Mouse (Mus musculus): ENCODE data around the gene Ethe1.
"Not testable (repeated sequence)": the region's sequence is repeated elsewhere in the genome, so short reads cannot be mapped to it uniquely, and the experiment has no call there.

Ethe1 gene

DNA sequence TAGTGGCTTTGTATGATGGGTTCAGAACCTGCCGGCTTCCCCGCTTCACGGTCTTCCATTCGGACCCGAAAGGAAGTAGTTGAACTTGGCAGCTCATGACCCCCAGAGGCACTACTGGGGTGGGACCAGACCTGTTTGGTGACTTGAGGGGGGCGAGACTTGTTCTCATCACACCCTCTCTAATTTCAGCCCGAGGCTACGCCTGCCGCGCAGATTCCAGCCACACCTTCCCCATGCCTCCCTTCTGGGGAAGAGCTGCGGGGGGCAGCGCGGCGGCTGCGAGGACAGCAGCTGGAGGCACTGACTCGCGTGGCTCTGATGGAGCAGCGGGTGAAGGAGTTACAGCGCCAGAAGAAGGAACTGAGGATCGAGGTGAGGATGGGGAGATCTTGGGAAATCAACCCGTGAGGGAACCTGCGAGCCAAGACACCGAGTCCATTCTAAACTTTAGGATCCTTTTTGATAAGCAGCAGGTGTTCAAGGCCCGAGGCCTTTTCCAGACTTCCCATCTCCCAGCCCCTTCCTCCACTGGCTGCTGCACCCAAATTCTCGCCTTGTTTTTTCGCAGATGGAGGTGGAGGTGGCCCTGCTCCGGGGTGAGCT is 25.1 kb downstream of the Ethe1 start:
- no peak for DNase-seq (ENCODE audit: low spot score)

DNA sequence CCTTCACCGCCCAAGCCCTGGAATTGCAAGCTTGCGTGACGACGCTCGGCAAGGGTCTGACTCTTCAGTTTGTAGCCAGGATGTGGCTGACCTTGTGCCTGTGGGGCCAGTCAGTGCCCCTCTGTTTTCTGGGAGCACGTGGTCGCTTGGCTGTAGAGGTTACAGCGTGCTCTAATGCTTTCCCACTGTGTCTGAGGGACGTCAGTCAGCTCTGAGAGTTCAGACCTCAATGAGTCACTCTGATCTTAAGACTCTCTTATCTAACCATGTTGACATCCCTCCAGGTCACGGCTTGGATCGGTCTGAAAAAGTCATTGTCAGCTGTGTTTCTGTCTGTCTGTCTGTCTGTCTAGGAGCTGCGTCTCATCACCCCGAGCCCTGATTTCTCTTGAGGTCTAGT is 27.5 kb downstream of the Ethe1 start:
- DNase-seq (ENCODE audit: low spot score): no peak

DNA sequence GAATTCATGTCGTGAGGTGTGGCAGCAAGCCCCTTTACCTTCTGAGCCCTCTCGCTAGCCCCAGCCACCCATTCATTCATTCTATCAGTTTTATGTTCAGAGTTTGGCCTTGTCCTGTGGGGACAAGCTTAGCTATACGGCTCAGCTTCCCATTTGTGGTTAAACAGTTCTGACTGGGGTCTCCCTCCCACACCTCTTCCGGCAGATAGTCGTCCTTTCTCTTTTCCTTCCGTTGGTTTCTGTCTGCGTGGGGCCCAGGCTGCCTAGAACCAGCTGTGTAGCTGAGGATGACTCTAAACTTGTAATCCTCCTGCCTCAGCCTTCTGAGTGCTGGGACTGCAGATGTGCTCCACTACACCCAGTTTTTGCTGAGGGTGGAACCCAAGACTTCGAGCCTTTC is 30.4 kb downstream of the Ethe1 start:
- no peak for DNase-seq (ENCODE audit: low spot score)

DNA sequence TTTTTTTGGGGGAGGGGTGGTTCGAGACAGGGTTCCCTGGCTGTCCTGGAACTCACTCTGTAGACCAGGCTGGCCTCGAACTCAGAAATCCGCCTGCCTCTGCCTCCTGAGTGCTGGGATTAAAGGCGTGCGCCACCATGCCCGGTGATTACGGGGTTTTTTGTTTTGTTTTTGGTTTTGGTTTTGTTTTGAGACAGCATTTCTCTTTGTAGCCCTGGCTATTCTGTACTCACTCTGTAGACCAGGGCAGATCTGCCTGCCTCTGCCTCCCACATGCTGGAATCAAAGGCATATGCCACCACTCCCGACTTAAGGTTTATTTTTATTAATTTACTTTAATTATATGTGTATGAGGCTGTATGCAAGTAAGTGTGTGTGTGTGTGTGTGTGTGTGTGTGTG is 31.0 kb downstream of the Ethe1 start:
- DNase-seq (ENCODE audit: low spot score): not testable (repeated sequence)

DNA sequence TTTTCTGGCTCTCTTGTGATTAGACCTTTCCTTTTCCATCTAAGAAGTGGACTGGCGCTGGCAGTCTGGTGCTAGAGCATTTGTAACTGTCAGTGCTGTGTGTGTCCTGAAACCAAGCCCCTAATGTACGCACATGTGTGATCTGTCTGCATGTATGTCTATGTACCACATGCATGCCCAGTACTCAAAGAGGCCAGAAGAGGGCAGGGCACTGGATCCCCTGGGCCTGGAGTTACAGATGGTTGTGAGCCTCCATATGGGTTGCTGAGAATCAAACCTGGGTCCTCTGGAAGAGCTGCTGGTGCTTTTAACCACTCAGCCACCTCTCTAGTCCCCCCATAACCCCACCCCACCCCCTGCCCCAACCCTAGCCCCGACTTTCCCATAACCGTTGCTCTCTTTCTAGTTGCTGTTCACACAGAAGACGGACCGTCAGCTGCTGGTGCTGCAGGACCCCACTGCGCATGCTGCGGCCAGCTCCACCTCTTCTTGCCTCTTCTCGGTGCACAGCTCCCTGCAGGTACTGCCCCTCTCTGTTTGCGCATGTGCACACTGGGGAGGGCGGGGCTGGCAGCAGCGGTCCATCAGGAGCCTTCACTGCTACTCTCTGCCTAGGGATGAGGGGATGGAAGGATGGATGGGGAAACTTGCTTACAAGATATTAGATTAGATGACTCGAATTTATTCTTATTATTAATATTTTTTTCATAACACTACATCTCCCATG is 32.5 kb downstream of the Ethe1 start:
- DNase-seq (ENCODE audit: low spot score): no peak

DNA sequence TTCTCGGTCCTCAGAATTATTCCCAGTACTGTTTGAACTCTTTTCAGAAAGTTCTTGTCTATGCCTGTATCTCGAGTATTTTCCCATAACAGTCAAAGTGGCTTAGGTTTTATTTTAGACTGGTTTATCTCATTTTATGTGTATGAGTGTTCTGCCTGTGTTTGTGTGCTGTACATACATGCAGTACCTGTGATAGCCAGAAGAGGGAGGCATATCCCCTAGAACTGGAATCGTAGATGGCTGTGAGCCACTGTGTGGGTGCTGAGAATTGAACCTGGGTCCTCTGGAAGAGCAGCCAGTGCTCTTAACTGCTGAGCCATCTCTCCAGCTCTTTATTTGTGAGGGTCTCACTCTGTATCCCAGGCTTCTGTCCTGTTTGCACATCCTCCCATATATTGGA is 33.9 kb downstream of the Ethe1 start:
- DNase-seq (ENCODE audit: low spot score): no peak

DNA sequence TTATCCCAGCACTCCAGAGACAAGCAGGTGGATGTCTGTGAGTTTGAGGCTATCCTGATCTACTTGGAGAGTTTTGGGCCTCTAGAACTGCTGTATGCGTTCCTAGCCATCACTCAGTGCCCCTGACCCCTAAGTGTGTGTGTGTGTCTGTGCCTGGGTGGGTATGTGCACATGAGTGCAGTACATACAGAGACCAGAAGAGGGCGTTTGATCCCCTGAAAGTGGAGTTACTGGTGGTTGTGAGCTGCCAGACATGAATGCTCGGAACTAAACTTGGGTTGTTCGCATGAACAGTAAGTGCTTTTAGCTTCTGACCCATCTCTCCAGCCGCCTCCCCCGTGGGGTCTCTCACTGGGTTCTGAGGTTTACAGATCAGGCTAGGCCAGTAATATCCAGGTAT is 35.6 kb downstream of the Ethe1 start:
- DNase-seq (ENCODE audit: low spot score): no peak

DNA sequence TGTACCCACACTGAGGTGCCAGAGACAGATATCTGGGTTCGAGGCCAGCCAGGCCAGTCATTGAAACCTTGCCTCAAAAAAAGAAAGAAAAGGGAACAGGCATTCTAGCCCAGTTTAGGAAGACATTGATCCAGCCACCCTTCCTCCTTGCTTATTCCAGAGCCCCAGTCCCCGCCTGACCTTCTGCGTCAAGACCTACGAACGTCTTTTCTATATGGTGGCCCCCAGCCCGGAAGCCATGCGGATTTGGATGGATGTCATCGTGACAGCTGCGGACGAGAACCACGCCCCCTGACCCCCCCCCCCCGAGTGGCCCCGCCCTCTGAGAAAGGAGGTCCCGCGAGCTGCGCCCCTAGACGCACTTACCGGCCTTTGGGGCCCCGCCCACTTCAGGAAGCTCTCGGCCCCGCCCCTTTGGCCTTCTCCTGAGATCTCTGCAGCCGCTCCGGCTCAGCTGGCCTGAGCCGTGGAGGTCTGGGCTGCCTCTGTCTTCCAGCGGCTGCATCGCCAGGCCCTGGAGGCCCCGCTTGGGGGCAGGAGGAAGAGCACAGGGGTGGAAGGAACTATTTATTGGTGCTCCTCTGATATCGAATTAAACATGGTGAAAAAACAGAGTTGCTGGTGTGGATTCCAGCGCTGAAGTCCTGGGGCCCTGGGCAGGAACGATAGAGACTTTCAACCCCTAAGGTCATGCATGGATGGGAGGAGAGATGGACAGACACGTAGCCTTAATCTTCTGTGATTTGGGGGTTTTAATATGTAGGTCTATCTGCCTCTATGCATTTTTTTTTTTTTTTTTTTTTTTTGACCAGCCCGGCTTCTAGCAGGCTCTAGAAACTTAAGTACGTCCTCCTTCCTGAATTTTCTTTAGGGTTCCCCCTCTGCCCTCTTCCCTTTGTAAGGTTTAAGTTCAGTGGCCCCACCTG is 41.6 kb downstream of the Ethe1 start:
- DNase-seq (ENCODE audit: low spot score): peak; percentile 88

DNA sequence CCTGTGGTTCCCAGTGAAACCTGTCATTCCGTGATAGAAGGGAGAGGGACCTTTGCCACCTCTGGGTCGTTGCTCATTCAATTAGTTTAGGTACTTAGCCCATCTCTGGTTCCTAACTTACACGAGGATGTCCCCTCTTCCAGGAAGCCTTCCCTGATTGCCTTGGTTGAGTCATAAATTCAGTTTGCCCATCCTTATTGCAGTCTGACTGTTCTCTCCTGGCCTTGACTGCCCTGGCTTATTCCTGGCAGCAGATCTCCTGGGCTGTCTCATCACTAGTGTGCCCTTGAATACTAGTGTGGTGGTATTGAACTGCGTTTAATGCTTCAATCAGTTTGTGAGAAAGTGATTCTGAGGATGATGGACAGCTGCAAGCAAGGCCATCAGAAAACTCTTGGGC is 42.3 kb downstream of the Ethe1 start:
- no peak for DNase-seq (ENCODE audit: low spot score)

DNA sequence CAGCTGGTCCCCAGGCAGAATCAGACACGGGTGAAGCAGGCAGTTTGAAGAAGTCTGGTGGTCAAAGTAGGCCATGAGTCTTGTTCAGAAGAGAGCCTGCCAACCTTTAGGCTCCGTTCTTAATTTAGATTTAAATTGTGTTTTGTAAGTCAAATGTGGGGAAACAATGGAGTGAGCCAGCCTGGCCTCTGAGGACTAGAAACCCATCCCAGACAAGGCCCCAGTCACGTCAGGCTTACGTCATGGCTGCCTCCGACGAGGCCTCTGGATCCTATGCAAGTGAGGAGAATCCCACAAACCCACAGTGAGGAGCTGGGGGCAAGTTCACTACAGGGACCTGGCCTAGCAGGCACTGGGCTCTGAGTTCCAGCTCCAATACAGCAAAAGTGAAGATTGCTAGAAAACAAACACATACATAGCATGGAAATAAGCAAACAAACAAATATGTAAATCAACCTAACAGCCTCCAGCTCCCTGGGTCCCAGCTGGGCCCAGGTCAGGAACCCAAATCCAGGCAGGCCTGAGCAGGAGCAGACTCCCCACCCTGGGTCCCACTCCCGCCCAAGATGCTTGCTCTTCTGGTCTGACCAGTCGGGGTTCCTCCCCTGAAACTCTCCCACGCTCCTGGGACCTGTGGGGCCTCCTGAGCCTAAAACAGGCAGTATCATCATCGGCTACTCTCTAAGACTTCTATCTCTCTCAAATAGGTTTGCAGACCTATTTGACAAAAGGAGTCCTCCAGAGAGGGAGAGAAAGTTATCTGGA is 43.0 kb downstream of the Ethe1 start:
- no peak for DNase-seq (ENCODE audit: low spot score)

DNA sequence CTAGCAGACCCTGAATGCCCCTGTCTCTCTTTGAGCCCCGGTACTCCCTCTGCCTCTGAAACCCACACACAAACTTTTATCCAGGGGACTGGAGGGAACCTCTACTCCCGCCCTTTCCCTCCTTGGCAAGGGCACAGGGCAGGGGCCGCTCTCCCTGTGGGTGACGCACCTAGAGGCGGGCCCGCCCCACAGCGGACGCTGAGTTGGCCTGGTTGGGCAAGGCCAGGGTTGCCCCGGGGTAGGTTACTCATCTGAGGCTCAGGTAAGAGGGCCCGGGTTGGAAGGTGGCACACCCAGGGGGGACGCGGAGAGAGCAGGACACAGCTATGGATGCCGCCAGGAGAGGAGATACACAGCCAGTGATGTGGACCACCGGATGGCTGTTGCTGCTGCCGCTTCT is 48.9 kb downstream of the Ethe1 start, which contains the start of gene Lypd3:
Lypd3 (plus strand) TSS at position 287 of the 400 bp plus-strand sequence.
- no peak for DNase-seq (ENCODE audit: low spot score)

DNA sequence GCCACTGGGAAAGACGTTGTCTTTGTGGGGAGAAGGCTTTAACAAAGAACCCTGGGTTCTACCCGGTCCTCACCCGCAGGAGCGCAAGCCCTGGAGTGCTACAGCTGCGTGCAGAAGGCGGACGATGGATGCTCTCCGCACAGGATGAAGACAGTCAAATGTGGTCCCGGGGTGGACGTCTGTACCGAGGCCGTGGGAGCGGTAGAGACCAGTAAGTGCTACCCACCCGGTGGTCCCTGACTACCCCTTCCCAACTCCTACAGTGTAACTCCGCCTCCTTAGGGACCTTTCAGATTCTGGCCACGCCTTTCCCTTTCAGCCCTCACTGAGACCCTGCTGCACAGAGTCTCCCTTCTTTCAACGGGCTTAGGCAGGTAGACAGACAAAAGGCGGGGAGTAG is 49.7 kb downstream of the Ethe1 start:
- DNase-seq (ENCODE audit: low spot score): no peak

DNA sequence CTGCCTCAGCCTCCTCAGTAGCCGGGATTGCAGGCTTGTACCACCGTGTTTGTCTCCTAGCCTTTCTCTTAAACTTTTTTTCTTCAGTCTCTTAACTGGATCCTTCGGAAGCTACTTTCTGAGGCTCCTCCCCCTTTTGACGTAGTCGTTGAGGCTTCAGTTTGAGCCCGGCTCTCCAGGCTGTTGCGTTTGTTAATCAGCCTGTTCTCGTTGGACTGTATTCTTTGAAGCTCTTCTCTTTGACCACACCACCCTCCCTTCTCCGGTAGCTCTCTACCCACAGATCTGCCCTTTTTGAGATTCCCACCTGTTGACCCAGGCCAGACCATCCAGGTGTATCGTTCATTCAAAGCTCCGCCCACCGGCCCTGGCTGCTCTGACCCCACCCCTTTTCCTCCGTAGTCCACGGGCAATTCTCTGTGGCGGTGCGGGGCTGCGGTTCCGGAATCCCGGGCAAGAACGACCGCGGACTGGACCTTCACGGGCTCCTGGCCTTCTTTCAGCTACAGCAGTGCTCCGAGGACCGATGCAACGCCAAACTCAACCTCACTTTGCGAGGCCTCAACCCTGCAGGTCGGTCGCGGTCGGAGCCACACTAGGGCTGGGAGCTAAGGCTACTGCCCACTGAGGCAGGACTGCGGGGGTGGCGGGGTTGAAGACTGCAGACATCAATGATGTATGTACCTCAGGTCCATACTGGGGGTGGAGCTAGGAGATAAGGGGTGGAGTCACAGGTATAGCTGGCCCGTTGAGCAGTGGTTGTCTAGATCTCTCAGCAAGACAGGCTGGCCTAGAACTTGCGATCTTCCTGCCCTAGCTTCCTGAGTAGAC is 50.9 kb downstream of the Ethe1 start:
- no peak for DNase-seq (ENCODE audit: low spot score)

DNA sequence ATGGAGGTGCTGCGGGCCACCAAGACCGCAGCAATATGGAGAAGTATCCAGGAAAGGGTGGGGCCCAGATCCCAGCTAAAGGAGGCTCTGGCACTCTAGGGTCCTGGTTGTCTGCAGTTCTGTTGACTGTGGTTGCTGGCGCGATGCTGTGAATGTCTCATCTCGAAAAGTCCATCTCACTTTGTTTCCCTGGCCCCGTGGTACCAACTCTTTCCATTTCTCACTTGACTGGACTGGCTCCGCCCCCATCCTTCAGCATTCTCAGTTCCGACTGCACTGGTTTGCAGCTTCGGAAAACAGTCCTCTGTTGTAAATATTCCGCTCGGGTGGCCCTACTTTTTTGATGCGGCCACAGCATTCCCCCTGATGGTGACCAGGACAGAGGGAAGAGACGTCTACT is 53.1 kb downstream of the Ethe1 start:
- no peak for DNase-seq (ENCODE audit: low spot score)

DNA sequence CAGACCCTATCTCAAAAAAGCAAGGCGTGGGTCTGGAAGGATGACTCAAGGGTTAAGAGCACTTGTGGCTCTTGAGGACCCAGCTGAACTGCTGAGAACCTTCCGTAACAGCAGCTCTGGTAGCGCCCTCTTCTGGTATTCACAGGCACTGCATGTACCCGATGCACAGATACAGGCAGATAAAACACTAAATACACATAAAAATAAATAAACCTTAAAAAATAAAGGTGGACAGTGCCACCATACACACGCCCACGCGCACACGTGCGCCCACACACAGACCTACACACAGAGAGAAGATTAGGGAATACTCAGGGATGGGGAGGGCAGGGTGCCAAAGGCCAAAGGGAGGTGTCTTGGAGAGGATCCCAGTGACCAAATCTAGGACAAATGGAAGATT is 55.1 kb downstream of the Ethe1 start:
- DNase-seq (ENCODE audit: low spot score): peak; percentile 58

DNA sequence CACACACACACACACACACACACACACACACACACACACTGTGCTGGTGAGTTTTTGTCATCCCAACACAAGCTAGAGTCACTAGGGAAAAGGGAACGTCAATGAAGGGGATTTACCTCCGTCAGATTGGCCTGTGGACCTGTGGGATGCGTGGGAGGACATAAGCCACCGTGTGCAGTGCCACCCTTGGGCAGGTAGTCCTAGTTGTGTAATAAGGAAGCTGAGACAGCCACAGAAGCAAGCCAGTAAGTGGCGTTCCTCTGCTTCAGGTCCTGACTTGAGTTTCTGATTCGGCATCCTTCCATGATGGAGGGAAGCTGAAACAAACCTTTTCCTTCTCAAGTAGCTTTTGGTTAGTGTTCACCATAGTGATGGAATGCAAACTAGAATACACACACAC is 57.1 kb downstream of the Ethe1 start:
- DNase-seq (ENCODE audit: low spot score): no peak

DNA sequence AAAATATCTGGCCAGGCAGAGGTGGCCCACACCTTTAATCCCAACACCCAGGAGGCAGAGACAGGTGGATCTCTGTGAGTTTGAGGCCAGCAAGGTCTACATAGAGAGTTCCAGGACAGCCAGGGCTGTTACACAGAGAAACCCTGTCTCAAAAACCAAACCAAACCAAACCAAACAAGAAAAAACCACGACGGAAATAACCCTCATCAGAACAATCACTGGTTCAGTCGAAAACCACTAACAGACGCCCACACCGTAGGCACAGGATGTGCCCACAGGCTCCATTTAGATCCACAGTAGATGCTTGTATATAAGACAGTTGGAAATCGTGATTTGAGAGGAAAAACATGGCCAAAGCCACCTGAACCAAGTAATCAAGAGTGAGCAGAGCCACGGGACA is 57.7 kb downstream of the Ethe1 start:
- DNase-seq (ENCODE audit: low spot score): no peak

DNA sequence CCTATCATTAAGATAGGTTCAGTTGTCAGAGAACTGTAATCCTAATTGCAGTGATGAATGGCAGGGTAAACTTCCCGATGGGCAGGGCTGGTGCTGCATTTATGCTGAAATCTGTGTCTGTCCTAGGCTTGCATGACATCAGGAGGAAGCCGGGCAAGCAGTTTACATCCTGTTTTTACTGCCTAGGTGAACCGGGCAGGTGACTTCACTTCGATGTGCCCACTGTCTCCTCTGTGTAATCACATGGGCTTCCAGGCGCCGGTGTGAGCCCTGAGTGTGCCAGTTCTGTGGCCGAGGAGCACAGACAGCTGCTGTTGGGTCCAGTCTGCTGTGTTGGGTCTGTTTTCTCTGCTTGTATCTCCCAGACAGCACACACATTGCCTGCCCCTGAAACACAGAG is 59.1 kb downstream of the Ethe1 start:
- DNase-seq (ENCODE audit: low spot score): no peak

DNA sequence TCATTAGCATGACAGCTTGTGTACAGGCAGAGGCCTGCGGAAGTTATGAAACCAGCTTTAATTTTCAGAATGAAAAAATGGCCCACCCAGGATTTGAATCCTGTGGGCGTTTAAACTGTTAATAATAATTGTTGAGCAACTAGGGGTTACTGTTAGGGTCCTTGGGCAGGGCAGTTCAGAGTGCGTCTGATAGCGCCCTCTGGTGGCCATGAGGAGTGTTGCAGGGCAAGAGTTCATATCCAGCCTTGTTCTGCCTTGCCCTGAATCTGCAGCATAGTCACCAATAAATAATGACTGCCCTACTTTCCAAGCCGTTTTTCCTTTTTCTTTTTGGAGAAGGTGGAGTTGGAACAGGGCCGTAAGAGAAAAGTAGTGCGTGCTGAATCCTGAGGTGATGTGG is 66.3 kb downstream of the Ethe1 start:
- DNase-seq (ENCODE audit: low spot score): peak; percentile 50
